Mouse (Mus musculus) embryonic facial prominence, embryonic 15.5 days (tissue): ENCODE data around the gene Gucy2g. TPM values are rescaled to one million over a fixed set of nuclear protein-coding genes. Genes with fewer than 3 reads are reported as not detected.

Source experiments
- ATAC-seq: fragments of 200-750 bp; cut with Nextera tagmentation; 2 replicates; pipeline ENCODE4 v1.8.0; 2017; ENCODE audit warnings: low read depth, moderate TSS enrichment; ENCODE audit not compliant: insufficient number of reproducible peaks, low FRiP score, low TSS enrichment
- H3K27ac ChIP-seq: fragments of 300-500 bp; sonication (generic); replicated peaks from 2 replicates; pipeline ENCODE4 v1.5.1; 2015; ENCODE audit warnings: mild to moderate bottlenecking, inconsistent platforms
- H3K27me3 ChIP-seq: fragments of 300-500 bp; sonication (generic); 2 replicates; pipeline ENCODE4 v1.6.1; 2015; ENCODE audit warnings: inconsistent platforms
- H3K36me3 ChIP-seq: fragments of 300-500 bp; sonication (generic); 2 replicates; pipeline ENCODE4 v1.6.1; 2015; ENCODE audit warnings: mild to moderate bottlenecking, inconsistent platforms
- H3K4me1 ChIP-seq: fragments of 300-500 bp; sonication (generic); 2 replicates; pipeline ENCODE4 v1.6.1; 2015; ENCODE audit warnings: inconsistent platforms
- H3K4me2 ChIP-seq: fragments of 300-500 bp; sonication (generic); replicated peaks from 2 replicates; pipeline ENCODE4 v1.6.1; 2015; ENCODE audit warnings: mild to moderate bottlenecking, inconsistent platforms
- H3K4me3 ChIP-seq: fragments of 300-500 bp; sonication (generic); replicated peaks from 2 replicates; pipeline ENCODE4 v1.5.1; 2015; ENCODE audit warnings: mild to moderate bottlenecking, inconsistent platforms
- H3K9ac ChIP-seq: fragments of 300-500 bp; sonication (generic); 2 replicates; pipeline ENCODE4 v1.6.1; 2015; ENCODE audit warnings: inconsistent platforms
- H3K9me3 ChIP-seq: fragments of 300-500 bp; sonication (generic); replicated peaks from 2 replicates; pipeline ENCODE4 v1.6.1; 2016; ENCODE audit warnings: inconsistent platforms
- WGBS: fragments of 180-500 bp; shearing (Covaris S2); methylation state at CpG from one replicate; pipeline ENCODE4 v1.1.7; 2015; 5-methylcytosine and 5-hydroxymethylcytosine counted together
- polyA plus RNA-seq: library from polyadenylated mRNA; unstranded; fragments of >200 nt; fragmentation: Nextera tagmentation; extraction: Ambion mirVana; gene quantifications from 2 replicates; pipeline ENCODE4 v1.2.1, GENCODE M21; 2015

Gene Gucy2g
- polyA plus RNA-seq, 1 experiment from 2014 or later = 0.11 TPM

DNA sequence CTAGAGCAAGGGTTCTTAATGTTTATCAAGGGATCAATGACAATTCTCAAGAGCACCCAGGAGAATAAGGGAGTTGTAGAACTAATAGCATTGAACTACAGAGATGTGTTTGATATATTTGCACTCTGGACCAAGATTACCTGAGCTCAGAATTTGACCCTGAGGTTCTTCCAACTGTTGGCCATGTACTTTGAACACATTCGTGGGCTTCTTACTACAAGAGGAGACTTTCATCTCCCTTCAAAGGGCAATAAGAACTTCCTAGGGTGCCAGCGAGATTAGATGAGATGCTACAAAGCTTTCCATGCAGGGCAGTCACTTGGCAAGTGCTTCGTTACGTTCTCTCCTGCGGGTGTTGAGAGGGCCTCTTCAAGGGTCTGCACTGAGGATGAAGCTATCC, 6.5 kb upstream of the Gucy2g start:
- H3K4me1 ChIP-seq = peaks cover 8% of the 10 kb centered on the region
- no peaks in the 10 kb centered on the region for H3K9me3 ChIP-seq
- WGBS = 83% methylated on average over 5 of the region's 5 CpGs
- H3K36me3 ChIP-seq = no peaks in the 10 kb centered on the region
- no peak for ATAC-seq
- H3K4me3 ChIP-seq = no peak overlapping the region
- no peak overlapping the region for H3K27ac ChIP-seq
- no peaks in the 10 kb centered on the region for H3K27me3 ChIP-seq
- H3K9ac ChIP-seq = no peak overlapping the region
- H3K4me2 ChIP-seq = no peak overlapping the region

DNA sequence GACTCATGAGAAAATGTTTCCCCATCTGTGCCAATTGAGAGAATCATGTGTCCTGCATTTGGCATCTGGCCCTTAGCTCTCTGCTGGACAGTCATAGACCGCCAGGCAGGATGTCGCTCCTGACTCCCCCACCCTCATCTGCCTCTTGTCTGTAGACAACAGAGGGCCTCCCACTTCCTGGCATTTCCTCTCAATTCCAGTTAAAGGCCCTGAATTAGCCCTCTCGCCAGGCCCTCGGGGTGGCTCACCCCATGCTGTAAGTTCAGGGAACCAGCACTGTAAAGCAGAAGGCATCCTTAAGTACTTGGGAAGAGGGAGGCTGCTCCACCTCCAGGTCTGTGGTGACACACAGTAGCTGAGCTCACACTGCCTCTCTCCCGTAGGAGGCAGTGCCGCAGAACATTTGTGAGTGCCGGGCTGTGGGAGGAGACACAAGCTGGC, 3.8 kb upstream of the Gucy2g start:
- Histone ChIP-seq H3K4me2 (no peak overlapping the region), H3K36me3 (no peaks in the 10 kb centered on the region), H3K4me1 (peaks cover 8% of the 10 kb centered on the region), H3K9ac (no peak overlapping the region), H3K9me3 (no peaks in the 10 kb centered on the region), H3K27me3 (no peaks in the 10 kb centered on the region), H3K27ac (no peak overlapping the region), H3K4me3 (no peak overlapping the region)
- WGBS = 20% methylated on average over 7 of the region's 7 CpGs
- peak; percentile 67 for ATAC-seq

DNA sequence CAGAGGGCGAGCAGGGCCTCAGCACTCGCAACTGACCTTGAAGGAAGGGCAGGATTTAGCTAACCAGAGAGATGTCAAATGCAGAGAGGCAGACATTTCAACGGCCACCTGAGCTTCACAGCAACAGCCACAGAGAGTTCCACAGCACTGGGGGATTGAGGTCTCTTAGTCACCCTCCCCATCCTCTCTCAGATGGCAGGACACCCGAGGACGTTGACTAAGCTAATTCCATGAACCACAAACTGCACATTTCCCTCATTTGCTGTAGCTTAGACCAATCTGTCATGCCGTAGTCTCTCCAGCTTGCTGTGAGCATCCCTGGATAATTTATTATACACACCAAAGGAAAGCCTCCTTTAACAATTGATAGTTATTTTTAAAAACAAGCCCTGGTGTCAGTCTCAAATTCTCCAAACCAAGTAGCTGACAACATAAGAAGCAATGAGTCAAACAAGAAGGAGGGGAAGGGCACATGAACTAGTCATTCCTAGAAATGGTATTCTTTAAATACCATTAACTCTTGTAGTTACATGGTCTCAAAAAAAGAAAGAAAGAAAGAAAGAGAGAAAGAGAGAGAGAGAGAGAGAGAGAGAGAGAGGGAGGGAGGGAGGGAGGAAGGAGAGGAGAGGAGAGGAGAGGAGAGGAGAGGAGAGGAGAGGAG, 1.1 kb downstream of the Gucy2g start:
- Histone ChIP-seq H3K4me1 (peaks cover under 1% of the 10 kb centered on the region; the same call in 1 of the 2 replicates), H3K4me3 (no peak overlapping the region), H3K27me3 (no peaks in the 10 kb centered on the region), H3K4me2 (no peak overlapping the region), H3K9ac (no peak overlapping the region), H3K27ac (no peak overlapping the region), H3K36me3 (no peaks in the 10 kb centered on the region), H3K9me3 (no peaks in the 10 kb centered on the region)
- ATAC-seq = no peak
- 66% methylated on average over 6 of the region's 6 CpGs for WGBS

DNA sequence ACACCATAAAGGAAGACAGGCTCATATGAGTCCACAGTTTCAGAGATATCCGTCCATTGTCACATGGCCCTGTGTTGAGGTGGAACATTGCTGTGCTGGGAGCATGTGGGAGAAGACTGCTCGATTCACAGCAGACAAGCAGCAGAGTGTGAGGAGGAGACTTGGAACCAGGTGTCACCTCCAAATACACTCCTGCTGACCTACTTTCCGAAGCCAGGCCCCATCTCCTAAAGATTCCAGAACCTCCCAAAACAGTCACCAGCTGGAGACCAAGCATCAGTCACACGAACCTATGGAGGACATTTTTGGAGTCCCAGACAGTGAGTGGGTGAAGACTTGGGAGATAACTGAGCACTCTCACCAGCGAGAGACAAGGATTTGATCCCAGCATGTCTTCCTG, 4.5 kb downstream of the Gucy2g start:
- WGBS = 87% methylated on average over 5 of the region's 5 CpGs
- ATAC-seq = no peak
- Histone ChIP-seq H3K36me3 (no peaks in the 10 kb centered on the region), H3K9ac (no peak overlapping the region), H3K4me3 (no peak overlapping the region), H3K4me2 (no peak overlapping the region), H3K27ac (no peak overlapping the region), H3K4me1 (no peaks in the 10 kb centered on the region), H3K9me3 (no peaks in the 10 kb centered on the region), H3K27me3 (no peaks in the 10 kb centered on the region)

DNA sequence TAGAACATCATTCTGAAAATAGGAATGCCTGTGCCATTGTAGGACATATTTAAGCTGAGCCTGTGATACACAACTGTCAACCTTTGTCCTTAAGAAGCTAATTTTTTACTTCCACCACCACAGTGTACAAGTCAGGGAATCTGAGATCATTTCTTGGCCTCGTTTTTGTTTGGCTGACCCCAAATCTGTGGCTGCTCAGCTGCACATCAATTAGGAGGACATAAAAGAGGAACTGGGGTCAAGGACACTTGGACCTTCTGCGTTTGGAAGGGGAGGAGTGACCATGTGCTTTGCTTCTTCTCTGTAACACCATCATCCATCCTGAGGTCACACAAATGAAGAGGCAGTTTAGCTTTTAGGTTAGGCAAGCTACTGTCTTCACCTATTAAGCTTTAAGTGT, 5.0 kb downstream of the Gucy2g start:
- Histone ChIP-seq H3K27me3 (no peaks in the 10 kb centered on the region), H3K4me3 (no peak overlapping the region), H3K4me1 (no peaks in the 10 kb centered on the region), H3K9me3 (no peaks in the 10 kb centered on the region), H3K4me2 (no peak overlapping the region), H3K36me3 (no peaks in the 10 kb centered on the region), H3K9ac (no peak overlapping the region), H3K27ac (no peak overlapping the region)
- ATAC-seq = no peak
- 34% methylated on average over 2 of the region's 2 CpGs for WGBS

DNA sequence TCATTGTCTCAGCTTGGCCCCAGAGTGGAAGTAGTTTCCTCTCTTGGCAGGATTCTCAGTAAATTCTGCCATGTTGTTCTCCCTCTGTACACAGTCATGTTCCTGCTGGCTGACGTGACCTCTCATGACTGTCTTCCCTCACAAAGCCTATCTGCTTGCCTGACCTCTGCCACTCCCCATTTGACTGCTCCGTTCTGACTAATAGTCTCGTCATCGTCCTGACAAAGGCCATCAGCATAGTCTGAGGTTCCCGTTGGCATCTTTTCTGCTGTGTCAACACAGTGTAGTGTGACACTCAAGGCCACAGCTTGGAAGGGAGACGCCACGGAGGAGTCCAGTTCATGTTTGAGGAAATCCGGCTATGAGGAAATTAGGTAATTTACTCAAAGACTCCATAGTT, 8.9 kb downstream of the Gucy2g start:
- H3K27ac ChIP-seq = no peak overlapping the region
- ATAC-seq = no peak
- H3K4me1 ChIP-seq = no peaks in the 10 kb centered on the region
- H3K4me2 ChIP-seq = no peak overlapping the region
- no peak overlapping the region for H3K4me3 ChIP-seq
- H3K9ac ChIP-seq = no peak overlapping the region
- H3K36me3 ChIP-seq = no peaks in the 10 kb centered on the region
- no peaks in the 10 kb centered on the region for H3K9me3 ChIP-seq
- 56% methylated on average over 8 of the region's 8 CpGs for WGBS
- H3K27me3 ChIP-seq = no peaks in the 10 kb centered on the region

DNA sequence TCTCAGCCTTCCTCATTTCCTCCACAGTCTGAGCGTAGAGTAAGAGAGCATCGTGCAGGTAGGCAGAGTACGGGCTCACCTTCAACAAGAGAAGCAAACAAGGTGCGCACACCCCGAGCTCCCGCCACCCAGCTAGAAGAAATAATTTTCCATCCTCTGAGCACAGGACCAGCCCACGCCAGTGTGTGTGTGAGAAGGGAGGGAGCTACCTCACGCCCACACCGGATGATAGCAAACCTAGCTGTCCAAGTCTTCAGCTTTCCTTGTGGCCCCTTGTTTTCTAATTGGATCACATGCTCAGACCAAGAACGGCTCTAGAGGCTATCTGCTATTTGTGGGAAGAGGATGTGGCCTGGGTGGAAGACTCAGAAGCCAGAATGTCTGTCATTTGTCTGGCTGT, 10.0 kb downstream of the Gucy2g start:
- no peak for ATAC-seq
- Histone ChIP-seq H3K27me3 (no peaks in the 10 kb centered on the region), H3K36me3 (no peaks in the 10 kb centered on the region), H3K4me3 (no peak overlapping the region), H3K4me1 (no peaks in the 10 kb centered on the region), H3K27ac (no peak overlapping the region), H3K9ac (no peak overlapping the region), H3K4me2 (no peak overlapping the region), H3K9me3 (no peaks in the 10 kb centered on the region)
- WGBS = 80% methylated on average over 10 of the region's 10 CpGs

DNA sequence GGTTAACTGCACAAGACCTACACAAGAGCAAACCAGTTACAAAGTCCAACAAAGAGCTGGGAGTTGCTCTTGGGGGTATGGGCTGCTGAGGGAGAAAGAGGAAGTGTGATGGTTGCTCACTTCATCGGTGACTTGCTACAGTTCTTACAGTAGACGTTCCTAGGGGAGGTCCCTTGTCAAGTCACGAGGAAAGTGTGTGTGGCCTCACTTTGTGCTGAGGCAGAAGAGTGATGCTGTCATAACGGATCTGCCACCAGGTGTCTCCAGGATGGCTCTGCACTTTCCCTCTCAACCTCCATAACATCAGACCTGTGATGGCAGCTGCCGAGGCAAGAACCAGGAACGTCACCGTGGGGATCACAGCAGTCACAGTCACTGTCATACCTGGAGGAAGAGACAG, 13.9 kb downstream of the Gucy2g start:
- WGBS = 79% methylated on average over 7 of the region's 7 CpGs
- Histone ChIP-seq H3K4me3 (no peak overlapping the region), H3K4me2 (no peak overlapping the region), H3K27ac (no peak overlapping the region), H3K9me3 (no peaks in the 10 kb centered on the region), H3K27me3 (no peaks in the 10 kb centered on the region), H3K9ac (no peak overlapping the region), H3K4me1 (no peaks in the 10 kb centered on the region), H3K36me3 (no peaks in the 10 kb centered on the region)
- ATAC-seq = no peak

DNA sequence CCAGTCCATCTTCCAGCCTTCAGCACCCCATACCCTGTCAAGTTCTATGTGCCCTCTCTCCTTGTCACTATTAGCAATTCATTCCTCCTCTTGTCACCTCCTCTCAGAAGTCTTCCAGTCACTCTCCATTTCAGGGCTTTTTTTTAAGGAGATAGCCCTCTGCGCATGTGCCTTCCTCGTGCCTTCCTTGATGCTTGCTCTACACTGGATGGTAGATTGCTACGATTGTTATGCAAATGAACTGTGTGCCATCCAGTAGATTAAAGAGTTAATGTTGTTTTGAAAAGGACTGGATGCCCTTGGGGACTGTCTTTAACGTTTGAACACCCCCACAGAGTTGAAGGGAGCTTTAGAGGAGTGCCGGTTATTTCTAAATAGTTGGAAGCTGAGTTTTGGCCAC, 14.4 kb downstream of the Gucy2g start:
- no peak overlapping the region for H3K4me3 ChIP-seq
- H3K4me1 ChIP-seq = no peaks in the 10 kb centered on the region
- no peaks in the 10 kb centered on the region for H3K27me3 ChIP-seq
- no peak overlapping the region for H3K9ac ChIP-seq
- H3K4me2 ChIP-seq = no peak overlapping the region
- no peak for ATAC-seq
- no peaks in the 10 kb centered on the region for H3K36me3 ChIP-seq
- no peak overlapping the region for H3K27ac ChIP-seq
- 54% methylated on average over 5 of the region's 5 CpGs for WGBS
- H3K9me3 ChIP-seq = no peaks in the 10 kb centered on the region

DNA sequence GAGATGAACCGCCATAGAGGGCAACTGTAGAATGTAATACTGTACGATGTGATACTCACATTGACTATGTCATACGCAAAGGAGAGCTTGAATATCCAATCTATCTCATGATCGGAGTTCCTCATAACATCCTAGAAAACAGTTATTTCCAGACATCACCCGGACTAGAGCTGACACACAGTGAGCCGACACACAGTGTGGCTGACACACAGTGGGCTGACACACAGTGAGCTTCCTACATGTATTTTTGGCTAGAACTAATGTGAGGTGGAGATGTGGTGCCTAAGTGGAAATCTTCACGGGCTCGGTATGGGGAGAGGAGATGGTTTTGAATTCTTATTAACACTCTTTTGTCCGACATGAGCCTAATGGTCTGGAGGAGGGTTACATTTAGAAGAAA, 18.8 kb downstream of the Gucy2g start:
- Histone ChIP-seq H3K27ac (no peak overlapping the region), H3K4me1 (peaks cover 11% of the 10 kb centered on the region), H3K4me3 (no peak overlapping the region), H3K4me2 (no peak overlapping the region), H3K36me3 (no peaks in the 10 kb centered on the region), H3K9me3 (no peaks in the 10 kb centered on the region), H3K9ac (no peak overlapping the region), H3K27me3 (no peaks in the 10 kb centered on the region)
- WGBS = 84% methylated on average over 9 of the region's 9 CpGs
- ATAC-seq = no peak

DNA sequence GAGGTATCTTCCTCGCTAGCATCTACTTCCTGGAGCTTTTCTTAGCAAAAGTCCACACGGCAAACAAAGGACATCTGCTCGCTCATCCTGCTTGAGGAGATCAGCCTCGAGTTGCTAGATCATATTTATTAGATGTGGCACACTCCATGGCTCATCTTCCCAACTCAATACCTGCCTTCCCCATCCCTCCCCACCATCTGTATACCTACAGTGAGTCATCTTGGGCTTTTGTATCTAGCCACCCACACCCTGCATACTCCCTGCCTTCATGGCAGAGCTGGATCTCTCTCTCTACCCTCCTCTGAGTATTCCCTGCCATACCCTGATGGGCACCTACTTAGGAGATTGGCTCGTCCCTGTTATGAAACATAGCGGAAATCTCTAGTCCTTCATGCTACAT, 19.8 kb downstream of the Gucy2g start:
- WGBS = 76% methylated on average over 6 of the region's 6 CpGs
- Histone ChIP-seq H3K4me3 (no peak overlapping the region), H3K27me3 (no peaks in the 10 kb centered on the region), H3K4me1 (peaks cover 11% of the 10 kb centered on the region), H3K4me2 (no peak overlapping the region), H3K9ac (no peak overlapping the region), H3K9me3 (no peaks in the 10 kb centered on the region), H3K27ac (no peak overlapping the region), H3K36me3 (no peaks in the 10 kb centered on the region)
- ATAC-seq = no peak

DNA sequence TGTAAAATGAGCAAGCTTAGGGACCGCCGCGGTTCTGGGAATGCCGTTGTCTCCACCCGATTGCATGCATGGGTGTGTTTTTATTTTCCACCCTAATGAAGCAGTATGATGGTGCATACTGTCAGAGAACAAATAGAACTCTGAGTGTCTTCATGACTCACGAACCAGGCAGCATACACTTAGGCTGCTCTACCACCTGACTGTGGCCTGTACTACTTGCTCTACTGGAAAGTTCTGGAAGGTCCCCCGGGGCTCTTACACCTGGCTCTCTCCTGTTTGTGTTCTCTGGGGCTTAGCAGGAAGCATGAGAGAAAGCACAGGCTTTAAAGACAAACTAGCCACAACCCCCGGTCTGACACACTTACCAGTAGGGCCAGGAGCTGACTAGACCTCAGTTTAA, 21.7 kb downstream of the Gucy2g start:
- no peaks in the 10 kb centered on the region for H3K36me3 ChIP-seq
- H3K27ac ChIP-seq = peak overlapping the region; percentile 49
- 0 out of 2 replicates have a peak overlapping the region, but pooled peaks have one; percentile 60 for H3K4me2 ChIP-seq
- H3K9ac ChIP-seq = no peak overlapping the region
- no peak overlapping the region for H3K4me3 ChIP-seq
- WGBS = 58% methylated on average over 8 of the region's 8 CpGs
- no peaks in the 10 kb centered on the region for H3K9me3 ChIP-seq
- ATAC-seq = no peak
- no peaks in the 10 kb centered on the region for H3K27me3 ChIP-seq
- peaks cover 11% of the 10 kb centered on the region for H3K4me1 ChIP-seq
